Mouse (Mus musculus): ENCODE results near the gene Reln.

Reln gene

GRCm38 (mm10) chr5:22223940-22224339 is 120.6 kb downstream of the Reln start:
- DNase-seq (ENCODE audit: low spot score in 2 of 2) = no peak

DNA sequence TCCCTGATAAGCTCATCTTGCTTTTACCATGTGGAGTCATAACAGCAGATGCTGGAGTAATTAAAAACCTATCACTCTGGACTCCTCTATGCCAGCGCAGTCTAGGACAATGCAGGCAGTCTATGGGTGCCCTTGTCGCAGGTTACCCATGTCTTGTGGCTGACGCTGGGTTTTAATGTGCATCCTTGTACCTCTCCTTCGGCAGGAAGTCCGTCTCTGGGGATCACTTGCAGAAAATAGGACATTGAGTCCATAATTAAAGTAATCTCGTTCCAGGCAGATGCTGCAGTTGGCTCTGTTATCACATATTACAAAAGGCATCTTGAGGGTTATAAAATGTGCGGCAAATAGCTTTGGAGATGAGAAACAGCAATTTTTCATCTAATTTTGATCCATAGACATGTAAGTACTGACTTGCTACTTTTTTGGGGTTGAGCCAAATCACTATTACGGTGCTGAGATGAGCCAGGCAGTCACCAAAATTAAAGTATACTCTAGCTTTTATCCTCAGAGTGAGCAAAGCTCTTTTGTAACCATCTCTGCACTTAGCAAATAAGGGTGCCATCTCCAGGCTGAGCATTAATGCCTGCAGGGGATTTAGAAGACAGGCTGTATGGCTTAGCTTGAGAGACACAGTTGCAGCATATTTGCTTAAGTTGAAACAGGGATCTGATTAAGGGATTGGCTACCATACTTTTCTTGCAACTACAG is 136.0 kb downstream of the Reln start:
- DNase-seq (ENCODE audit: low spot score in 2 of 2) = no peak

- no peak for DNase-seq (ENCODE audit: low spot score in 2 of 2)
Measured at GRCm38 (mm10) chr5:22197926-22198325, 146.6 kb downstream of the Reln start.

GRCm38 (mm10) chr5:22196891-22197290 is 147.6 kb downstream of the Reln start:
- no peak for DNase-seq (ENCODE audit: low spot score in 2 of 2)

GRCm38 (mm10) chr5:22196476-22196875 is 148.0 kb downstream of the Reln start:
- no peak for DNase-seq (ENCODE audit: low spot score in 2 of 2)

GRCm38 (mm10) chr5:22195352-22195941 is 149.1 kb downstream of the Reln start:
- DNase-seq (ENCODE audit: low spot score in 2 of 2) = no peak

DNA sequence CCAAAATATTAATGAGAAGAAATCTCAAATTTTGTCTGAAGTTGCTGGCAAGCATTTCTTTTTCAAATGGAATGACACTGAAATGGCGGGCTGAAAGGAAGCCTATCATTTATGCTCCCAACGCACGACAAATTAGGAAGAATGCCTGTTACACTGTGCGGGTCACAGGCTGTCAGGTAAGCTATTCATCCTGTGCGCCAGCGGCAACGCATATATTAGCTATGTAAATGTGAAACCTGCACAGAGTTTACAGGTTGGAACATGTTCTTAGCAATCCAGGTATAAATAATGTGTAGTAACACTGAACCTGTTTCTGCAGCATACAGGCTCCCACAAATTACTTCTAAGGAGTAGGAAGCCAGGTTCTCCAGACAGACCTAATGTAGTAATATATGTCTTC is 152.7 kb downstream of the Reln start:
- no peak for DNase-seq (ENCODE audit: low spot score in 2 of 2)

GRCm38 (mm10) chr5:22190333-22190732 is 154.2 kb downstream of the Reln start:
- DNase-seq (ENCODE audit: low spot score in 2 of 2) = no peak

GRCm38 (mm10) chr5:22187599-22187998 is 156.9 kb downstream of the Reln start:
- DNase-seq (ENCODE audit: low spot score in 2 of 2) = no peak

GRCm38 (mm10) chr5:22176480-22176879 is 168.0 kb downstream of the Reln start:
- DNase-seq (ENCODE audit: low spot score in 2 of 2) = no peak

- no peak for DNase-seq (ENCODE audit: low spot score in 2 of 2)
Measured at GRCm38 (mm10) chr5:22171336-22171735, 173.2 kb downstream of the Reln start.

- DNase-seq (ENCODE audit: low spot score in 2 of 2) = peak in 1 of 2 experiments; percentile 53
Measured at GRCm38 (mm10) chr5:22164060-22164934, 180.2 kb downstream of the Reln start.

DNA sequence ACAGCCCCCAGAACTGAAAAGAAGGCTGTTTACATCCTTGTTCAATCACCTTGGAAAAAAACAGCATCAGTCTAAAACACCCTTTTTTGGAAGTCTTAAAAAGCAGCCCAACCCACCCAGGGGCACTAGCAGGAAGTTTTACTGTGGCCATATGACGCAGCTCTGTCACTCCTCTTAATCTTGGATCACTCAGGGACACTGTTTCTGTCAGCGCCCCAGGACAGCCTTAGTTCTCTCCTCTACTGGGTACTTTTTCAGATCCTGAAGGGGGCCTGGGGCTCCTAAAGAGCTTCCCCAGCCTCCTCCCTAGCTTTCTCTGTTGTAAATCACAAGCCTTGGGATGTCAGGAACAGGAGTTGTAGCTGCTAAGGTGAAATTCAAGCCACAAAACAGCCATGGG is 183.6 kb downstream of the Reln start:
- no peak for DNase-seq (ENCODE audit: low spot score in 2 of 2)

DNA sequence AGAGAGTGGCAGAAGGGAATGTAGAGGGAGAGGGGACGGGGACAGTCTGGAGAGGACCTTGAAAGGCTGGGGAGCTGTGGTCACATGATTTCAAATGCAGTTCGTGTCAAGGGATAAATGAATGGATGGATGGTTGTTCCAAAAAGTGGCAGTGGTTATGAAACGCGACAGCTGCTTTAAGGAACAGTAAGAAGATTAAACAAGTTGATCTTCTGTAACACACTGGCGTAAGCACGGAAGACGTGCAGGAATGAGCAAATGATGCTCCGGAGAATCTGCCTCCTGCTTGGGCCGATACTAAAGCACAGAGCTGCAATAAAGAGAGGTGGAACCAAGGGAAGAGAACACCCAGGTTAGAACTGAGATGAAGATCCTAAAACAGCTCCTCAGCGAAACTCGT is 185.7 kb downstream of the Reln start:
- DNase-seq (ENCODE audit: low spot score in 2 of 2) = no peak

DNA sequence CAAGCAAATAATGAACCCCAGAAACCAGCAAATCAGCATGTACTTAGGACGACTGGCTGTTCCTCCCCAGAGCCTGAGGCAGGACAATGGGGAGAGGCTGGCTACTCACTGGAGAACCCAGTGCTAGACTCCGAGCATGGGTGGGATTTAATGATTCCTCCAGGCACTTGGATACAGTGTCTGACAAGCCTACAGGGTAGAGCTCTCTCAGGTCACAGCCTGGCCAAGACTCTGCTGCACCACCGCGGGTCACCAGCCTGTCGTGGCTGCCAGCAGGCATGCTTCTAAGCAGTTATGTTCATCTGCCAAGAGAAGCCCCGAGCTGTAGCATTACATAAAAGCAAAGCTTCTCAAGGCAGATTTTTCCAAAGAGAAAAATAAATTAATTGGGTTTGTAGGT is 190.9 kb downstream of the Reln start:
- no peak for DNase-seq (ENCODE audit: low spot score in 2 of 2)

DNA sequence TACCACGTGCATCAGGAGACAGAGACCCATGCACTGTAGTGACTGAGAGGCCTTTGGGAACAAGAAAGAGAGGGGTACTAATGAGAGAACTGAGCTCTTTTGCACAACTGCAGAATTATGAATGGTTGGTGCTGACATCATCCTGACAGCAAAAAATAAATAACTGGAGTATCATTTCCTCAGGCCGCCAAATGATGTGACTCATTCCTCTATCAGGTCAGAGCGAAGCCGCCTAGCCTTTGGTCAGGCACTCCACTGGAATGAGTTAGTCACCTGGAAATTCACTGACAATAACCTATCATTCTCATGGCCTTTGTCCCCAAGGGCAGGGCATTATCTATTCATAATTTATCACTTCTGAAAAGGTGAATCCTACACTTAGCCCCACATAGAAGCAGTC is 202.7 kb downstream of the Reln start:
- DNase-seq (ENCODE audit: low spot score in 2 of 2) = no peak

DNA sequence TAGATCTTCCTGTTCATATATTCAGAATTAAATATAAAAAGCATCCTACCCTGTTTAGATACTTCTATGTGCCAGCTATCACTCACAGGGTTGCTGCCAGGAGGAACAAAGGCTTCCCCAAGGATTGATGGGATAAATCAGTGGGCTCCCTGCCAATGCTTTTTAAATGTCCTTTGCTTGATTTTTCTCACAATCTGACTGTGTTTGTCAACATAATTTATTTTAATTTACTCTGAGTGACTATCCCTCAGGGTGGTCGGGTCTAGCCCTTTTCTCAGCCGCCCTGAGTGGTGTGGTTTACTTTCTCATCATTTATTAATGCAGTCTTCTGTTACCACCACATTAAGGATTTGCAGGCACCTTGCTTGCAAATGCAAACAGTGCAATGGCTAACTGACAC is 205.5 kb downstream of the Reln start:
- no peak for DNase-seq (ENCODE audit: low spot score in 2 of 2)

DNA sequence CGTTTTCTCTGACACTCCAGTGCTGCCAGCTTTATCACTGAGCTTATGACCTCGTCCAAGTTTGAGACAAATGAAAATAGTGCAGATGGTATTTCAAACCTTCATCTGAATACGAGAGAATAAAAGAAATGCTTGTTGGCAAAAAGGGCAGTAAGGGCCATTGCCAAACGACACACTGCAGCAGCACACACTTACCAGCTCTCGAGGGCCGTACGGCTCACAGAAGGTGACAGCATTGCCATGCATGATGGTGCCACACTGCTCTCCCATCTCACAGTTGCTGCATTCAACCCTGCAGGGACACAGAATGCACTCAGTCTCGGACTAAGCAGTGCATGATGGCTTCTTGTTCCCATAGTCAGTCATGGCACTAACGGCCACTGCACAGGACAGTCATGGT is 210.1 kb downstream of the Reln start:
- no peak for DNase-seq (ENCODE audit: low spot score in 2 of 2)

DNA sequence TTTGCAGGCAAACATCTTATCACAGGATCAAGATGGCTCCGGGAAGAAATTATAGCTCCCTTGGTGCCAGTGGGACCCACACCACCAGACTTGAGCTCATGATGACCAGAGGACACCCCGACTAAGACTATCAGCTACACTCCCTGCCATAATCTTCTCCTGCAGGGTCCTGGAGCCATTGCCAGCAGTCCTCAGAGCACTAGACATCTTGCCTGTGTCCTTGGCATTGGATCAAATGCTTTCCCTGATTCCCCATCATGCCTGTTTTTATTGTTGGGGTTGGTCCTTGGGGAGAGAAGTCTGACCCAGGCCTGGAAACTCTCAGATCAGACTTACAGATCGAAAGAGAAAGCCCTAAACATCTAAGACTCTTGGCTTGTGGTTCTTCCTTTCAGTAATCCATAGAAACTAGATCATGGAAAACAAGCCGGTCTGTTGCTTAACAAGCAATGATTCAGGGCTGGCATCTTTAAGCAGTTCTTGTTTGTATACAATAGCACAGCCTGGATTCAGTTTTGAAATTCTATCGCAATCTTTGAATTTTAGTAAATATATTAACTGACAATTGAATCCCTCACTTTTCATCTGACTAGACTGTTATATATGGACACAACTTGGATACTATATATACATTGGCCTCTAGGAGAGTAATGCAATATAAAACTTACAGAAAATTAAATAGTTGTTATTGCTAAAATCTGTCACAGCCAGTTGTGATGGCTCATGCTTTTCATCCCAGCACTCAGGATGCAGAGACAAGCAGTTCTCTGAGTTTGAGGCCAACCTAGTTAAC is 212.6 kb downstream of the Reln start:
- DNase-seq (ENCODE audit: low spot score in 2 of 2) = no peak

- no peak for DNase-seq (ENCODE audit: low spot score in 2 of 2)
Measured at GRCm38 (mm10) chr5:22127583-22127982, 216.9 kb downstream of the Reln start.

DNA sequence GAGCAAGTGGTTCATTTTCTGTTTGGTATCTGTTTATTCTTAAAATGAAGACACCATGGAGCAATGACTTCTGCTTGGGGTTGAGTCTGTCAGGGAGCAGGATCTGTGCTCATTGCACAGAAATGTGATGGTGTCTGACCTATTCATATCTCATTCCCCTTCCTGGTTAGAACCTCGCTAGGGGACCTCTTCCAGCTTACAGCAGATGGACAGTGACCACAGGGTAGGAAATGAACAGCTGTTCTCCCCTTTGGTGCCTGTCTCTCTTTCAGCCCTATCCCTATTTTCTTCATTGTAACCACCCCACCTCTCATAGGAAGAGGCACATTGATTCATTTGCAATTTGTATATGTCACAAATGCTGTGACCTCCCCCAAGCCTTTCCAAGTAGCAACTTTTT is 225.2 kb downstream of the Reln start:
- DNase-seq (ENCODE audit: low spot score in 2 of 2) = no peak

- no peak for DNase-seq (ENCODE audit: low spot score in 2 of 2)
Measured at GRCm38 (mm10) chr5:22118456-22118855, 226.0 kb downstream of the Reln start.
